ENCODE assay signal across 11 mouse cellular contexts in genomic region chr12:109400041-109400440, GRCm38 (mm10). TPM values are rescaled to one million over a fixed set of nuclear protein-coding genes. Genes with fewer than 3 reads are reported as not detected.
DNase-seq lines count a peak whose midpoint lies in the region; ATAC-seq and TF ChIP-seq lines count a peak whose summit lies in the region.
"Had no signal": no experiment of that assay in that cellular context is flagged by ENCODE, and none has a peak within 500 bp of the region (broad histone marks: within the 10 kb centered on the region; RNA-seq: fewer than 3 reads in every experiment).

No protein-coding gene starts in this region.

- ATAC-seq in heart, embryonic 12.5 days (ENCODE audit: insufficient number of reproducible peaks, low FRiP score), result no peak
- no peak for ATAC-seq in liver, embryonic 11.5 days (replicated peaks; ENCODE audit: low FRiP score)
- no peak for ATAC-seq in liver, postnatal 0 days
- no peak for ATAC-seq in stomach, embryonic 14.5 days (ENCODE audit: insufficient number of reproducible peaks, insufficient read depth, low FRiP score, low read depth)

- H3K36me3 ChIP-seq in heart, embryonic 12.5 days, result no peaks in the 10 kb centered on the region
- no peaks in the 10 kb centered on the region for H3K36me3 ChIP-seq in liver, embryonic 11.5 days (ENCODE audit: control insufficient read depth, insufficient read depth, low read length)
- H3K36me3 ChIP-seq in liver, postnatal 0 days (replicated peaks; ENCODE audit: insufficient read depth, low read length), result no peaks in the 10 kb centered on the region
- H3K36me3 ChIP-seq in stomach, embryonic 14.5 days (ENCODE audit: control insufficient read depth, insufficient read depth, low read length), result no peaks in the 10 kb centered on the region
- H3K36me3 ChIP-seq: neural tube, embryonic 13.5 days had no signal

- H3K4me1 ChIP-seq in heart, embryonic 12.5 days (replicated peaks), result peaks cover 55% of the 10 kb centered on the region
- H3K4me1 ChIP-seq in liver, embryonic 11.5 days (replicated peaks; ENCODE audit: control insufficient read depth, insufficient read depth, low read length), result peaks cover 17% of the 10 kb centered on the region
- H3K4me1 ChIP-seq in liver, postnatal 0 days (ENCODE audit: insufficient read depth), result peaks cover 5% of the 10 kb centered on the region; the same call in 1 of the 2 replicates
- peaks cover 15% of the 10 kb centered on the region for H3K4me1 ChIP-seq in embryonic fibroblast, embryonic 13.5 days (ENCODE audit: control insufficient read depth, insufficient read depth, low read length)
- H3K4me1 ChIP-seq in stomach, embryonic 14.5 days (ENCODE audit: control insufficient read depth, insufficient read depth, low read length), result peaks cover 59% of the 10 kb centered on the region

- intact Hi-C loops in heart, postnatal 10 days (cut with DNase I), result no loop called here

- no peak overlapping the region for H3K4me3 ChIP-seq in heart, embryonic 12.5 days
- no peak overlapping the region for H3K4me3 ChIP-seq in liver, embryonic 11.5 days (ENCODE audit: low read depth, low read length)
- H3K4me3 ChIP-seq in liver, postnatal 0 days (ENCODE audit: low read depth, low read length), result no peak overlapping the region
- H3K4me3 ChIP-seq in embryonic fibroblast, embryonic 13.5 days (ENCODE audit: insufficient read depth, low read length), result no peak overlapping the region
- H3K4me3 ChIP-seq in stomach, embryonic 14.5 days (ENCODE audit: low read depth, low read length), result no peak overlapping the region
- H3K4me3 ChIP-seq: neural tube, embryonic 13.5 days had no signal

- no peak for DNase-seq in heart, postnatal 10 days
- no peak for DNase-seq in liver, embryonic 11.5 days (ENCODE audit: low spot score)
- no peak for DNase-seq in liver, postnatal 0 days
- DNase-seq in testis, postnatal 10 days (ENCODE audit: low spot score), result no peak
- DNase-seq: cerebellum, adult 9-11 months; lung, adult 2 months; thymus, postnatal 25 days had no signal

- no peak for TF ChIP-seq POLR2A in embryonic fibroblast, embryonic 13.5 days (IDR thresholded peaks at IDR 0.05; ENCODE audit: low read depth, low read length)

- no peaks in the 10 kb centered on the region for H3K27me3 ChIP-seq in heart, embryonic 12.5 days (replicated peaks)
- no peaks in the 10 kb centered on the region for H3K27me3 ChIP-seq in liver, embryonic 11.5 days (replicated peaks; ENCODE audit: control insufficient read depth, insufficient read depth, low read length)
- no peaks in the 10 kb centered on the region for H3K27me3 ChIP-seq in liver, postnatal 0 days (ENCODE audit: insufficient read depth, low read length)
- no peaks in the 10 kb centered on the region for H3K27me3 ChIP-seq in stomach, embryonic 14.5 days (ENCODE audit: control insufficient read depth, insufficient read depth, low read length)
- H3K27me3 ChIP-seq: neural tube, embryonic 13.5 days had no signal

- no peak for TF ChIP-seq CTCF in liver, postnatal 0 days (IDR thresholded peaks at IDR 0.05; ENCODE audit: low read depth)
- TF ChIP-seq CTCF in embryonic fibroblast, embryonic 13.5 days (IDR thresholded peaks at IDR 0.05; ENCODE audit: borderline replicate concordance, insufficient read depth, low read length), result no peak

- peak overlapping the region; percentile 58 for H3K4me2 ChIP-seq in heart, embryonic 12.5 days
- no peak overlapping the region for H3K4me2 ChIP-seq in liver, embryonic 11.5 days
- H3K4me2 ChIP-seq in liver, postnatal 0 days (ENCODE audit: low read depth, low read length), result no peak overlapping the region
- no peak overlapping the region for H3K4me2 ChIP-seq in stomach, embryonic 14.5 days (replicated peaks; ENCODE audit: low read depth, low read length)

- H3K27ac ChIP-seq in heart, embryonic 12.5 days (ENCODE audit: poor library complexity, severe bottlenecking), result 0 out of 2 replicates have a peak overlapping the region, but pooled peaks have one; percentile 49
- peak overlapping the region; percentile 13; the same call in 1 of the 2 replicates for H3K27ac ChIP-seq in liver, embryonic 11.5 days (ENCODE audit: low read depth, low read length)
- no peak overlapping the region for H3K27ac ChIP-seq in liver, postnatal 0 days (ENCODE audit: low read depth)
- peak overlapping the region; percentile 55 for H3K27ac ChIP-seq in embryonic fibroblast, embryonic 13.5 days (ENCODE audit: insufficient read depth, low read length)
- peak overlapping the region; percentile 86 for H3K27ac ChIP-seq in stomach, embryonic 14.5 days (ENCODE audit: low read length)

- TF ChIP-seq EP300 in liver, postnatal 0 days (IDR thresholded peaks at IDR 0.05; ENCODE audit: low read depth), result no peak

- WGBS in heart, embryonic 12.5 days, result 82% methylated on average over 7 of the region's 7 CpGs
- whole genome bisulfite sequencing in liver, embryonic 11.5 days, result 78% methylated on average over 7 of the region's 7 CpGs
- WGBS in liver, postnatal 0 days (ENCODE audit: insufficient replicate concordance), result 76% methylated on average over 7 of the region's 7 CpGs
- 74% methylated on average over 7 of the region's 7 CpGs for WGBS in stomach, embryonic 14.5 days

- H3K9me3 ChIP-seq in heart, embryonic 12.5 days (replicated peaks), result no peaks in the 10 kb centered on the region
- no peaks in the 10 kb centered on the region for H3K9me3 ChIP-seq in liver, embryonic 11.5 days (ENCODE audit: control insufficient read depth, low read length)
- no peaks in the 10 kb centered on the region for H3K9me3 ChIP-seq in liver, postnatal 0 days (ENCODE audit: low read length)
- no peaks in the 10 kb centered on the region for H3K9me3 ChIP-seq in stomach, embryonic 14.5 days (ENCODE audit: control insufficient read depth, low read depth, low read length)
- H3K9me3 ChIP-seq: neural tube, embryonic 13.5 days had no signal

- H3K9ac ChIP-seq in heart, embryonic 12.5 days, result no peak overlapping the region
- no peak overlapping the region for H3K9ac ChIP-seq in liver, embryonic 11.5 days (ENCODE audit: low read depth, low read length)
- H3K9ac ChIP-seq in liver, postnatal 0 days (replicated peaks), result no peak overlapping the region
- no peak overlapping the region for H3K9ac ChIP-seq in stomach, embryonic 14.5 days (replicated peaks; ENCODE audit: low read depth, low read length)
- H3K9ac ChIP-seq: neural tube, embryonic 13.5 days had no signal

RNA-seq across cellular contexts. Expression of gene Dlk1, which starts 52.6 kb away (rescaled TPM):
- polyA plus RNA-seq in heart, embryonic 12.5 days (2016; fragmentation: Nextera tagmentation; extraction: Ambion mirVana), result 61.1 and 69.0 TPM in 2 replicates
- 10 to 100 TPM; 17.2 to 17.7 TPM for total RNA-seq in heart, postnatal 10 days (2021)
- polyA plus RNA-seq in liver, embryonic 11.5 days (2014; fragmentation: Nextera tagmentation; extraction: Ambion mirVana), result 744 and 770 TPM in 2 replicates
- polyA plus RNA-seq in liver, postnatal 0 days (2015; fragmentation: Nextera tagmentation; extraction: Ambion mirVana), result 50.7 and 52.1 TPM in 2 replicates
- 242 and 410 TPM in 2 replicates for polyA plus RNA-seq in embryonic fibroblast, embryonic 13.5 days (2011; ENCODE audit: insufficient read length, low read depth, missing spikeins)
- 477 and 553 TPM in 2 replicates for polyA plus RNA-seq in stomach, embryonic 14.5 days (2014; fragmentation: Nextera tagmentation; extraction: Ambion mirVana)
